Mouse (Mus musculus) megakaryocyte, embryonic 14.5 days (primary cell): ENCODE results near the gene Arfgap3.

ENCODE experiments used
- FLI1 ChIP-seq: IDR thresholded peaks from 2 replicates; pipeline ENCODE4 v1.6.1; 2012; ENCODE audit warnings: low read length, inconsistent platforms, mixed read lengths
- GATA1 ChIP-seq: IDR thresholded peaks from 3 replicates; pipeline ENCODE4 v1.6.1; 2012; ENCODE audit warnings: mixed read lengths, low read length, inconsistent platforms, borderline replicate concordance

- no peak for TF ChIP-seq GATA1
- TF ChIP-seq FLI1: no peak
Observed at GRCm38 (mm10) chr15:83255191-83255782, 94.8 kb downstream of the Arfgap3 start.
